Mouse (Mus musculus): Measurements from ENCODE around the gene Klf16. TPM values are rescaled to one million over a fixed set of nuclear protein-coding genes. Genes with fewer than 3 reads are reported as not detected.

Klf16 gene
- total and polyA plus RNA-seq, 3 experiments = 4.0 to 5.5 (median 4.4) TPM

DNA sequence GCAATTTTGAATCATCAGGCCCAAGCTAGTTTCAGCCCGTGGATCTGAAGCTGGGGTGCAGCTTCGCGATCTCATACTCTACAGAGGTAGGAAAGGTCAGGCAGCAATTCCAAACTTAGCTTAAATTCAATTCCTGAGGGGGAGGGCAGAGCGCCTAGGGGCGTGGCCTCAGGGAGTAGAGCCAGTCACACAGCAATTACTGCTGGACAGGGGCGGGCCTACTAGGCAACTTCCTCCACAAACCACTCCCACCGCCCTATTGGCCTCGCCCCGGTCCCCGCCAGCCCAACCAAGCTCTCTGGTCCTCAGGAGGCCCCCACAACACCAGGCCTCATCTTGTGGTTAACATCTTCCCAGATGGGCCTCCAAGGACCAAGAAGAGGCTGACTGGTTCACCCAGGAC is 7.5 kb downstream of the Klf16 start:
- Histone ChIP-seq H3K79me2 (replicated peaks; ENCODE audit: control insufficient read depth, insufficient read depth, low read length) (no peaks in the 10 kb centered on the region), H3K27me3 (ENCODE audit: control insufficient read depth, insufficient read depth, low read length) (no peaks in the 10 kb centered on the region), H3K4me3 (no peak overlapping the region), H3K9ac (ENCODE audit: low read depth, low read length) (no peak overlapping the region), H3K36me3 (ENCODE audit: control insufficient read depth, insufficient read depth, low read length) (no peaks in the 10 kb centered on the region), H3K27ac (no peak overlapping the region), H3K4me1 (ENCODE audit: control insufficient read depth, insufficient read depth, low read length) (0 out of 2 replicates have a peak, but pooled peaks cover 2% of the 10 kb centered on the region)
- peak; percentile 67 to 78 for DNase-seq
- WGBS = 28% methylated on average over 10 of the region's 10 CpGs
- intact Hi-C loops (cut with DNase I) = no loop called here
- TF ChIP-seq CTCF (IDR thresholded peaks at IDR 0.05) = no peak
- no peak for TF ChIP-seq POLR2A (IDR thresholded peaks at IDR 0.05; ENCODE audit: insufficient read depth, low read depth, low read length)
- no peak for TF ChIP-seq EP300 (IDR thresholded peaks at IDR 0.05; ENCODE audit: insufficient read depth, low read depth, low read length)

DNA sequence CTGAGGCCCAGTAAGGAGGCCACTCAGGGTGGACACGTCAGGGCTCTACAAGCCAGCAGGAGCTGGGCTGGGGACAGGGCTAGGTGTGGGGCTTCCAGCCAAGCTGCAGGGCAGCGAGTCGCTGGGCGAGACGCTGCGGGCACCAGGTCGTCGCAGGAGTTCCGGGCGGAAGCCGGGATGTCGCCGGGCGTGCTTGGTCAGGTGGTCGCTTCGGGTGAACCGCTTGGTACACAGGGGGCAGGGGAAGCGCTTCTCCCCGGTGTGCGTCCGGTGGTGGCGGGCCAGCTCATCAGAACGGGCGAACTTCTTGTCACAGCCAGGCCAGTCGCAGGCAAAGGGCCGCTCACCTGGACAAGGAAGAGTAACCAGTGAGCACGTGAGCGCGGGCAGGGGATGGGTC is 8.2 kb downstream of the Klf16 start:
- Histone ChIP-seq H3K4me3 (no peak overlapping the region), H3K79me2 (replicated peaks; ENCODE audit: control insufficient read depth, insufficient read depth, low read length) (no peaks in the 10 kb centered on the region), H3K36me3 (ENCODE audit: control insufficient read depth, insufficient read depth, low read length) (no peaks in the 10 kb centered on the region), H3K27ac (no peak overlapping the region), H3K4me1 (ENCODE audit: control insufficient read depth, insufficient read depth, low read length) (0 out of 2 replicates have a peak, but pooled peaks cover 2% of the 10 kb centered on the region), H3K27me3 (ENCODE audit: control insufficient read depth, insufficient read depth, low read length) (no peaks in the 10 kb centered on the region), H3K9ac (ENCODE audit: low read depth, low read length) (no peak overlapping the region)
- WGBS = 97% methylated on average over 29 of the region's 29 CpGs
- no peak for DNase-seq
- intact Hi-C loops (cut with DNase I) = no loop called here
- no peak for TF ChIP-seq EP300 (IDR thresholded peaks at IDR 0.05; ENCODE audit: insufficient read depth, low read depth, low read length)
- TF ChIP-seq CTCF (IDR thresholded peaks at IDR 0.05) = no peak
- TF ChIP-seq POLR2A (IDR thresholded peaks at IDR 0.05; ENCODE audit: insufficient read depth, low read depth, low read length) = no peak

DNA sequence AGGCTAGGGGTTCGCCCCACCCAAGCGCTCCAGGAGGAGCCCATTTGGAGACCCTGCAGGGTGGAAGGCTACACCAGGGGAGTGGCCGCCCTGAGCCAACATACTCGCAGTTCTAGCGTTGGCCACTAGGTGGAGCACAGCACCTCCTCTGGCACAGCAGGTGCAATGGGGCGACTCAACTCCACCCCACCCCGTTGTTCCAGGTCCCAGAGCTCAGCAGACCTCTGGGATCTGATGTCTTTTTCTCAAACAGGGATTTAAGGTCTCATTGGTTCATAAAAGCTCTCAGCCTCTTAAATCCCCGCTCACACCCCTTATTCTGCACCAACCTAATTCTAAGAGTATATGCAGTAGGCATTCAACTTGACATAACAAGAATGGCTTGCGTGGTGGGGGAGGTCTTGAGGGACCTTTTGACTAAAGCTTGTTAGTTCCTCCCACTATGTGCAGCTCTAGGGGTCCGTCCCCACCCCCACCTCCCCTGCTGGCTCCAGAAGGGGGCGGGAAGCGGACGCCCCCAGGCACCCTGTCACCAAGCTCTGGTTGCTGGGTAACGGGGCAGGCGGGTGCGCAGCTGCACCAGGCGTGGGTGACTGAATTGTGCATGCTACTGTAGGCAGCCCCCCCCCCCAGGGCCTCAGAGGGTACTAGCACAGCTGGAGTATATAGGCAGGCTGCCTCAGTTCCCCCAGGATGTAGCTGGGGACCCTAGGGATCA is 10.6 kb downstream of the Klf16 start:
- no peak overlapping the region for H3K4me3 ChIP-seq
- intact Hi-C loops (cut with DNase I) = loop anchor here (1.0 kb wide), 1 partner anchor 122 kb away; no protein-coding TSS in a partner anchor
- H3K9ac ChIP-seq (ENCODE audit: low read depth, low read length) = no peak overlapping the region

DNA sequence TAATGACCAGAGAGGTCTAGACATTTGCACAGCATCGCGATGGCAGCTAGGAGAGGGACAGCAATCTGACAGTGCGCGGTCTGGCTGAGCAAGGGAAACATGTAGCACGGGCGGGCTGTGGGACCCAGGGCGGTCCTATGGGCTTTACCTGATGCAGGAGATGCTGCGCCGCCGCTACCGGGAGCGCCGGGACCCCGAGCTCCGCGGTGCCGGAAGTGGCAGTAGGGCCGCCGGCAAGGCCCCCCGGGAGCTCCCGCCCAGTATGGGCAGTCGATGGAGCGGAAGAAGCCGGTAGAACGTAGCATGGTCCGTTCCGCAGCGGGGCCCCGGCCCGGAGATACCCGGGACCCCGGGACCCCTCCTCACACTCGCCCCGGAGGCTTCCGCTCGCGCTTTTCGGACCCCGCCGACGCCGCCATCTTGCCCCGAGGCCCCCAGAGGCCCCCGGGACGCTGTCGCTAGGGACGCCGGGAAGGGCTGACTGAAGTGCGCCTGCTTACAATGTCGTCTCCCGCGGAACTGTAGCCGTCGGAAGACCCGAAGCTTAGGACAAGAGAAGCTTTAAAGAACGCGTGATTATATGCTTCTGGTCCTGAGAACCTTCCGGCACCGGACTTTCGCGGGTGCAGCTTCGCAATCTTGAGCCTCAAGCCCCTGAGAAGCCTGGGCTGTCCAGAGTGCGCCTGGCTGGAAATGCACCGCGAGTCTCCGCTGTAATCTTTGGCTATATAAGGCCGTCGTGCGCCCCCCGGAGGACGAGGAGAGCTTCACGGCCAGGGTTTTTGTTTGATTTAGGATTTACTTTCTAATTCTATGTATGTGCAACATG is 15.8 kb downstream of the Klf16 start, which contains the start of gene Rexo1:
Gene Rexo1, minus strand, starts transcription at position 445 of the 829 bp plus-strand sequence.
- H3K36me3 ChIP-seq (ENCODE audit: control insufficient read depth, insufficient read depth, low read length) = peaks cover 5% of the 10 kb centered on the region; the same call in 1 of the 2 replicates
- peak; percentile 94 to 95 for DNase-seq
- TF ChIP-seq EP300 (IDR thresholded peaks at IDR 0.05; ENCODE audit: insufficient read depth, low read depth, low read length) (peak; percentile 72), POLR2A (IDR thresholded peaks at IDR 0.05; ENCODE audit: insufficient read depth, low read depth, low read length) (peak; percentile 35; the same call in 1 of the 2 replicates), CTCF (IDR thresholded peaks at IDR 0.05) (peak; percentile 94)
- intact Hi-C loops (cut with DNase I) = loop anchor here (1.0 kb wide), 1 partner anchor 115 kb away; no protein-coding TSS in a partner anchor
- peak within 1 kb of the TSS; percentile 99 for H3K27ac ChIP-seq
- peaks cover 20% of the 10 kb centered on the region for H3K4me1 ChIP-seq (ENCODE audit: control insufficient read depth, insufficient read depth, low read length)
- no peaks in the 10 kb centered on the region for H3K27me3 ChIP-seq (ENCODE audit: control insufficient read depth, insufficient read depth, low read length)
- 1% methylated on average over 72 of the region's 72 CpGs for WGBS
- peaks cover 24% of the 10 kb centered on the region for H3K79me2 ChIP-seq (replicated peaks; ENCODE audit: control insufficient read depth, insufficient read depth, low read length)
- peak within 1 kb of the TSS; percentile 98 for H3K9ac ChIP-seq (ENCODE audit: low read depth, low read length)
- peak within 1 kb of the TSS; percentile 97 for H3K4me3 ChIP-seq

More for the DNA sequence above, 10.6 kb downstream of the Klf16 start:
- Histone ChIP-seq H3K27me3 (ENCODE audit: control insufficient read depth, insufficient read depth, low read length) (no peaks in the 10 kb centered on the region), H3K4me1 (ENCODE audit: control insufficient read depth, insufficient read depth, low read length) (no peaks in the 10 kb centered on the region), H3K36me3 (ENCODE audit: control insufficient read depth, insufficient read depth, low read length) (no peaks in the 10 kb centered on the region), H3K27ac (no peak overlapping the region), H3K79me2 (replicated peaks; ENCODE audit: control insufficient read depth, insufficient read depth, low read length) (no peaks in the 10 kb centered on the region)
- WGBS = 34% methylated on average over 17 of the region's 17 CpGs
- peak; percentile 80 to 92 for DNase-seq
- peak; percentile 73; the same call in 1 of the 2 replicates for TF ChIP-seq EP300 (IDR thresholded peaks at IDR 0.05; ENCODE audit: insufficient read depth, low read depth, low read length)
- TF ChIP-seq CTCF (IDR thresholded peaks at IDR 0.05) = no peak; the same call in 1 of the 2 replicates

DNA sequence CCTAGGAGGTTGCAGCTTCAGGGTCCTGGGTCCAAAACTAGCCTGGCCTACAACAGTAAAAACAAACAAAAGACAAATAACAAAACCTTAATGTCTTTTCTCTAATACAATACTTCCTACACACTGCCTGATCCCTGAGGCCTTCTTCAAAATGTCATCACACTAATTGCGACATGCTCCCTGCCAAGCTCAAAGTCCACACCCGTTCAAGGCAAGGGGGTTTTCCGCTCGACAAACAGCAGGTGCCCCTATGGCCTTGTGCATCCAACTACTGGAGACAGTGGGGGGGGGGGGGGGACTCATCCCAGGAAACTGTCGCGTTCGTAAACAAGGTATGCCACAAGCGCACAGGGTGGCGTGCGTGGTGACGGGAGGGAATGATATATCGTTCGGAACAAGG is 16.5 kb downstream of the Klf16 start:
- H3K27ac ChIP-seq = peak overlapping the region; percentile 99
- peak overlapping the region; percentile 98 for H3K9ac ChIP-seq (ENCODE audit: low read depth, low read length)
- H3K4me1 ChIP-seq (ENCODE audit: control insufficient read depth, insufficient read depth, low read length) = peaks cover 20% of the 10 kb centered on the region
- peak overlapping the region; percentile 97 for H3K4me3 ChIP-seq
- peaks cover 5% of the 10 kb centered on the region; the same call in 1 of the 2 replicates for H3K36me3 ChIP-seq (ENCODE audit: control insufficient read depth, insufficient read depth, low read length)
- intact Hi-C loops (cut with DNase I) = loop anchor here (1.0 kb wide), 1 partner anchor 114 kb away; no protein-coding TSS in a partner anchor
- no peak for DNase-seq
- peaks cover 25% of the 10 kb centered on the region for H3K79me2 ChIP-seq (replicated peaks; ENCODE audit: control insufficient read depth, insufficient read depth, low read length)
- 1% methylated on average over 13 of the region's 13 CpGs for WGBS
- TF ChIP-seq EP300 (IDR thresholded peaks at IDR 0.05; ENCODE audit: insufficient read depth, low read depth, low read length) (no peak), CTCF (IDR thresholded peaks at IDR 0.05) (no peak), POLR2A (IDR thresholded peaks at IDR 0.05; ENCODE audit: insufficient read depth, low read depth, low read length) (no peak)
- no peaks in the 10 kb centered on the region for H3K27me3 ChIP-seq (ENCODE audit: control insufficient read depth, insufficient read depth, low read length)

Measured in heart, adult 2 months (tissue).